9 mouse cellular contexts compared by ENCODE assay signal in genomic region chr11:117108595-117108994, GRCm38 (mm10). TPM values are rescaled to one million over a fixed set of nuclear protein-coding genes. Genes with fewer than 3 reads are reported as not detected.
DNase-seq lines count a peak whose midpoint lies in the region; ATAC-seq and TF ChIP-seq lines count a peak whose summit lies in the region.
"Had no signal": no experiment of that assay in that cellular context is flagged by ENCODE, and none has a peak within 500 bp of the region (broad histone marks: within the 10 kb centered on the region; RNA-seq: fewer than 3 reads in every experiment).

No protein-coding gene starts in this region.

- H3K27ac ChIP-seq in heart, embryonic 13.5 days (replicated peaks): peak overlapping the region; percentile 72
- peak overlapping the region; percentile 94 for H3K27ac ChIP-seq in limb, embryonic 13.5 days
- H3K27ac ChIP-seq in stomach, postnatal 0 days (replicated peaks): peak overlapping the region; percentile 58
- H3K27ac ChIP-seq: neural tube, embryonic 12.5 days had no signal

- 44% methylated on average over 9 of the region's 9 CpGs for WGBS in heart, embryonic 13.5 days
- WGBS in limb, embryonic 13.5 days: 27% methylated on average over 9 of the region's 9 CpGs
- 21% methylated on average over 9 of the region's 9 CpGs for WGBS in stomach, postnatal 0 days

- peak; percentile 87 for DNase-seq in cerebellum, adult 11 months
- DNase-seq in urinary bladder, postnatal 25 days (ENCODE audit: low spot score): peak; percentile 76
- DNase-seq in urinary bladder, adult 2 months (ENCODE audit: low spot score): no peak
- peak; percentile 64 for DNase-seq in stomach, postnatal 0 days (ENCODE audit: low spot score)
- no peak for DNase-seq in embryo, embryonic 10 days (ENCODE audit: low spot score)

- H3K4me2 ChIP-seq in heart, embryonic 13.5 days: peak overlapping the region; percentile 13; the same call in 1 of the 2 replicates
- peak overlapping the region; percentile 14 for H3K4me2 ChIP-seq in limb, embryonic 13.5 days (replicated peaks)
- no peak overlapping the region for H3K4me2 ChIP-seq in stomach, postnatal 0 days (replicated peaks; ENCODE audit: low read depth)
- H3K4me2 ChIP-seq: neural tube, embryonic 12.5 days had no signal

- no peaks in the 10 kb centered on the region for H3K27me3 ChIP-seq in heart, embryonic 13.5 days (replicated peaks)
- no peaks in the 10 kb centered on the region for H3K27me3 ChIP-seq in limb, embryonic 13.5 days
- H3K27me3 ChIP-seq in stomach, postnatal 0 days (ENCODE audit: control insufficient read depth, insufficient read depth, low read length): no peaks in the 10 kb centered on the region
- H3K27me3 ChIP-seq: neural tube, embryonic 12.5 days had no signal

- no peak for TF ChIP-seq EP300 in stomach, postnatal 0 days (optimal IDR thresholded peaks at IDR 0.05)

- no peak overlapping the region for H3K4me3 ChIP-seq in heart, embryonic 13.5 days
- H3K4me3 ChIP-seq in limb, embryonic 13.5 days: no peak overlapping the region
- H3K4me3 ChIP-seq in stomach, postnatal 0 days (ENCODE audit: low read depth, low read length): no peak overlapping the region
- H3K4me3 ChIP-seq: neural tube, embryonic 12.5 days had no signal

- no peak for TF ChIP-seq CTCF in stomach, postnatal 0 days (IDR thresholded peaks at IDR 0.05; ENCODE audit: low read depth)

- H3K36me3 ChIP-seq in heart, embryonic 13.5 days: no peaks in the 10 kb centered on the region
- no peaks in the 10 kb centered on the region for H3K36me3 ChIP-seq in limb, embryonic 13.5 days
- no peaks in the 10 kb centered on the region for H3K36me3 ChIP-seq in stomach, postnatal 0 days (ENCODE audit: control insufficient read depth, insufficient read depth, low read length)
- H3K36me3 ChIP-seq: neural tube, embryonic 12.5 days had no signal

- H3K4me1 ChIP-seq in heart, embryonic 13.5 days: peaks cover 44% of the 10 kb centered on the region
- peaks cover 44% of the 10 kb centered on the region for H3K4me1 ChIP-seq in limb, embryonic 13.5 days
- H3K4me1 ChIP-seq in stomach, postnatal 0 days (replicated peaks; ENCODE audit: control insufficient read depth, insufficient read depth): peaks cover 15% of the 10 kb centered on the region

- ATAC-seq in cerebellum, adult (ENCODE audit: insufficient number of reproducible peaks, low FRiP score, low TSS enrichment): no peak
- ATAC-seq in heart, embryonic 13.5 days (ENCODE audit: extremely low read depth, insufficient number of reproducible peaks, low FRiP score, low TSS enrichment): no peak
- peak; percentile 70 for ATAC-seq in limb, embryonic 13.5 days (ENCODE audit: low FRiP score, low read depth)
- no peak for ATAC-seq in stomach, postnatal 0 days (ENCODE audit: low FRiP score, low TSS enrichment)

- H3K9me3 ChIP-seq in heart, embryonic 13.5 days: 0 out of 2 replicates have a peak, but pooled peaks cover 4% of the 10 kb centered on the region
- no peaks in the 10 kb centered on the region for H3K9me3 ChIP-seq in limb, embryonic 13.5 days
- no peaks in the 10 kb centered on the region for H3K9me3 ChIP-seq in stomach, postnatal 0 days (ENCODE audit: control insufficient read depth, low read length)
- H3K9me3 ChIP-seq: neural tube, embryonic 12.5 days had no signal

- H3K9ac ChIP-seq in heart, embryonic 13.5 days: peak overlapping the region; percentile 54
- H3K9ac ChIP-seq in limb, embryonic 13.5 days: no peak overlapping the region
- H3K9ac ChIP-seq in stomach, postnatal 0 days (ENCODE audit: low read length): no peak overlapping the region
- H3K9ac ChIP-seq: neural tube, embryonic 12.5 days had no signal

RNA-seq across cellular contexts. Expression of gene Sec14l1, which starts 6.4 kb away (rescaled TPM):
- polyA plus RNA-seq in urinary bladder, adult 2 months (2012; rRNA removed): 65.1 and 67.2 TPM in 2 replicates
- polyA plus RNA-seq in heart, embryonic 13.5 days (2015; fragmentation: Nextera tagmentation; extraction: Ambion mirVana): 44.5 and 45.3 TPM in 2 replicates
- 61.2 and 65.4 TPM in 2 replicates for polyA plus RNA-seq in limb, embryonic 13.5 days (2015; fragmentation: Nextera tagmentation; extraction: Ambion mirVana)
- 28.4 and 30.5 TPM in 2 replicates for polyA plus RNA-seq in stomach, postnatal 0 days (2015; fragmentation: Nextera tagmentation; extraction: Ambion mirVana)

Comparison
In these comparisons a context has a peak if more than half of its experiments do, and no peak if none do; other contexts are left out.
1. DNase-seq: peak in cerebellum, adult 11 months (single experiment), urinary bladder, postnatal 25 days (single experiment) and stomach, postnatal 0 days (single experiment); none in urinary bladder, adult 2 months (single experiment) and embryo, embryonic 10 days (single experiment).
2. Peak in every context shown above with its lines, with median percentiles within 50 percentile points of each other: H3K27ac ChIP-seq.